Mouse (Mus musculus): ENCODE data around the gene Krtap28-10.

Gene Krtap28-10

DNA sequence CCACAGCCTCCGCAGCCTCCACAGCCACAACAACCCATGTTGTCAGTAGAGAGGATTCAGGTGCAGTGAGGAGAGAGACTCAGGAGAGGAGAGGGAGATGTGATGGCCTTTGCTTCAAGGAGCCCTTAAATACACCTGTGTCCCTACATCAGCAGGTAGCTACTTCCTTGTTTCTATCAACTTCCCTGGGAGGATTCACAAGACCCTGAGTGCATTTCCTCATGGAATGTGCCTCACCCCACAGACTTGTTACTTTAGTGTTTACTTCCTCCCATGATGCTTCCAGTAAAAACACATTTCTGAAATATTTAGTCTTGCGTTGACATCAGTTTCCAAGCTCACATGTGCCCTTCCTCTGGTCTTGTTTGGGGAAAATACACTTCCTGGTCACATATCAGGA is at the start of gene Krtap28-10:
Gene Krtap28-10, minus strand, starts transcription at position 101 of the 400 bp plus-strand sequence.
- in situ Hi-C loops (cut with MboI, MseI), result no loop called here

DNA sequence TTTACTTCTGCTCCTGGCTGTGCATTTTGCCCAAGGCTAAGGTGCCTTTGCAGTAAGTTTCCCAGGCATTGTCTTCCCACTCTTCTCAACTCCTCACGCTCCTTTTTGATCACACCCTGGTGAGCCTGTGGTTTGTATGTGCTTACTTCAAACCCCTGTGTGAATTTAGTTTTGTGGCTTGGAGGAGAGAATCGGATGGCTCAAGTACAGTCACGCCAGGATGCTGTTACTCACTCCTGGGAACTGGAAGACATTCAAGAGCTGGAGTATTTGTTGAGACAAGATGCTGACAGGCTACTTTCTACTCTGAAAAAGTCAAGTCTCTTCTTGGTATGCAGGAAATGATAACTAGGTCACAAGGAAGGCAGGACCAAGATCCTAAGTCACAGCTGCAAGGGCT is 49.0 kb upstream of the Krtap28-10 start:
- in situ Hi-C loops (cut with MboI, MseI), result no loop called here

DNA sequence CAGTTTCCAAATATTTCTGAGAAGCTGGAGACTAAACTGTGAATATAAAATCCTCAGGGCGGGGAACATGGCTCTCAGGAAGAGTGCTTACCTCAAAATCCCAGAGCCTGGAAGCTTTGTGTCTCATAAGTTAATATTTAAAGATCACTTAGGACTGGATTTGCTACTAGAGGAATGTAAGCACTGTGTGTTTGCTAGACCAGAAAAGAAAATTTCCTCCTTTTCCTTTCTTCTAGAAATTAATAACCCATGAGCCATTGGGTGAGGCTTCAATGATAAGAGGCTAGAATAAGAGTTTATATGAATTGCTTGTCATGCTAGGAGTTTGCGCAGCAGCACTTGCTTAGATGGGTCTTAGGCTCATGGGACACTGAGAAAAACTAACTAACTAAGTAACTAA is 42.5 kb upstream of the Krtap28-10 start:
- in situ Hi-C loops (cut with MboI, MseI), result loop anchor here in 1 of 2 experiments (5.0 kb wide), 1 partner anchor 638 kb away; no protein-coding TSS in a partner anchor

DNA sequence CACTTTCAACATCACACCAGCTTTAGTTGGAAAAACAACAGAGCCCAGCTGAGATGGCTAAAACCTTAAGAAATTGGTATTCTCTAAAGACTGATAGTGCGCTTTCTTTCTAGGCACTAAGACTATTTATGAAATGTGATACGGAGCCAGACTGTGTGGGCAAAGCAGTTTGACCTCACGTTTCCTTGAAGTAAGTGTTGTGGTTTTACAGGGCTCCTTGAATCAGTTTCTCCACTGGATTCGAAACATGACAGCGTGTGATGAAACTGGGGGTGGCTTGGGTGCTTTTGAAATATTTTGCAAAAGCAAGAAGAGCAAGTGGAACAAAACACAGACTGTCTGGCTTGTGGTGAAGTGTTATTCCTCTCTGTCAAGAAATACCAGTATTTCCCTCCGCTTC is 34.7 kb upstream of the Krtap28-10 start:
- in situ Hi-C loops (cut with MboI, MseI), result no loop called here

DNA sequence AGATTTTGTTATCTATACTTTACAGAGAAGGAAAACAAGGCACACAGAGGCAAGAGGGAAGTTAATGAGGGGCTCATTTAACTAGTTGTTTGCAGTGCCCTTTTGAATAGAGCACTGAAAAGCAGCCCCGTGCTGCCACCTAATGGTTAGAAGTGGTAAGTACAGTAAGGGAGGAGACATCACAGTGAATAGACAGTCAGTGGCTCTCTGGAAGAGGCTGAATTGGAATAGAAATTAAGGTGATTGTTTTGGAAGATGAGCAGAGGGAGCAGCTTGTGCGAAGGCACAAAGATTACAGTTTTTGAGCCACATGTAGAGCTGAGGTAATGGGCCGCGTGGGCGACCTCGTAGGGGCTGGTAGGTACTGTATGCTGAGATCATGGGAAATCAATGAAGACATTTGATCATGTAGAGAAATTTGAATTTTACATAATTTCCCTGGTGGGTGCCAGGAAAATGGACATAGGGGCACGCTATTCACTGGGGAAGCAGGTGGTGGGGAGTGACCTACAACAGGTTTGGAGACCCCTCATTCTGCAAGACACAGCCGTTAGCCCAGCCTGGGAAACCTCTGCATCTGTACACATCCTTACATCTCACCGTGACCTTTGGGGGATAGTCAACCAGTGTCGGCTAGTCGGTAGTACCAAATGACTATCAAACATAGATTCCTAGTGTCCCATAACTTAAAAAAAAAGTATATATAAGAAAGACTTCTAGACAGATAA is 34.1 kb upstream of the Krtap28-10 start:
- in situ Hi-C loops (cut with MboI, MseI), result no loop called here

DNA sequence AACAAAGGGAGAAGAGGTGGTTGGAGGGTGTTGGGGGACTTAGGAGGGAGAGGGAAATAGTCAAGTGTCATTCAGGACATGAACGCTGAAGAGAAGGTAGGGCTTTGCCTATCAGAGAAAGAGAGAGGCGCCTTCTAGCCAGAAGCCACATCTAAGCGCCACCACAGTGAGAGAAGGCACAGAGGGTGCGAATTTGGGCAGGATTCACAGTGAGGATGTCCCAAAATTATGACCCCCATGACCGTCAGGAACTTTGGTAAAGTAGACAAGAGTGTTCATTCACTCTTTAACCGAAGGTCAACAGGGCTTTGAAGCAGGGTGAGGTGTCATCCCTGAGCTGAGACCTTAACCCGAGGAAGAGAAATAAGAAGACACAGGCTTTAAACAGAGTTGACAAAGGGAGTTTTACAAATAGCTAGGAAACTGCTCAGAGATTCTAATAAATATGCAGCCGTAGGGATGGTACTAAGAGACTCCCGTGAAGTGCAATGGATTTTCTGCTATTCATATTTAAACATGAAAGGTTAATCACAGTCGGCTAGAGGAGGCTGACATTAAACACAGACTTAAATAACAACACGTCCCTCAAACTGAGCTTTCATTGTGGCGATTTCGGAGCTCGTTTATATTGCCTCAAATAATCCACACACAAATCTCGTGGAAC is 33.4 kb upstream of the Krtap28-10 start:
- in situ Hi-C loops (cut with MboI, MseI), result no loop called here

DNA sequence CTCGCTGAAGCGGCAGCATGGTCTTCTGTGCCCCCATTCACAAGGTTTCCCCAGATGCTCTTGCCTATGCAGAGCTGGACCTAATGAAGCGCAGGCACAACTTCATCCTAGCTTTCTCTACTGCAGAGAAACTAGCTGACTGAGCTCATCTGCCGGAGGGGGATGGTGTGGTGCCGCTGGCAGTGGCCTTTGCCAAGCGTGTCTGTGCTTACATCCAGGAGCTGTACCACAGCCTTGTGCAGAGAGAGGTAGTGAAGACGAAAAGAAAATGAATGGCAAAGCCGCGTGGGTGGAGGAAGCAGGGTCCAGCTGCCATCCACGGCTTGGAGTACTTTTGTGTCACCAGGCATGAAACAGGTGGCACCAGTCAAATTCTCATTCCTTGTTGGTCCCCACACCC is 24.9 kb upstream of the Krtap28-10 start:
- in situ Hi-C loops (cut with MboI, MseI), result loop anchor here (10.0 to 25.0 kb wide), 2 partner anchors 282 to 645 kb away; no protein-coding TSS in a partner anchor

DNA sequence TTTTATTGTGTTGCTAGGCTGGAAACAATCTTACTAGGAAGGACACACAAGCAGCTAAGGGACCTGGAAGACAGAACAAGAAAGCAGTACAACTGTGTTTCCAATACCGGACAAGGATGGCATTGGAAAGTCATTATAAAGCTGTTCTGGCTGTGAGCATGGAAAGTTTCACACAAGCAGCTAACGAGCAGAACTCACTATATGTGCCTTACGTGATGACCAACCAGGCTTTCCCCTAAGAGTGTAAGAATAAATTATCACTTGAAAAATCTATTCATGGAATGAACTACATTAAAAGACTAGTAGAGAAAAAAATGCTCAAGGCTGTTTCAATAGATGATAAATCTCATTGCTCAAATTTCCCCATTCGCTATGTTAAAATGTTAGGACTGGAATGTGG is 24.3 kb upstream of the Krtap28-10 start:
- in situ Hi-C loops (cut with MboI, MseI), result loop anchor here (10.0 to 25.0 kb wide), 2 partner anchors 282 to 646 kb away; no protein-coding TSS in a partner anchor

DNA sequence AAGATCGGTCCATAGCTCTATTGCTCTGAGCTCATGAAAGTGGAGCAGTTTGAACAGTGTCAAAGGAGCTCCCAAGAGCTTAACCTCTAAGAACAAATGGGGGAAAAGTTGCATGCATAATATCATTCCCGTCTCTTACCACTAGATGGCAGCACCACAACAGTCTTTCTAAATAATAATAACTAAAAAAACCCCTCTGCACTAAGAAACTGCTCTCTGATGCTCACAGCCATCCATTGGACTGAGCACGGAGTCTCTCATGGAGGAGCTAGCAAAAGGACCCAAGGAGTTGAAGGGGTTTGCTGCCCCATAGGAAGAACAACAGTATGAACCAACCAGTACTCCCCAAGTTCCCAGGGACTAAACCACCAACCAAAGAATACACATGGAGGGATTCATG is 22.6 kb upstream of the Krtap28-10 start:
- in situ Hi-C loops (cut with MboI, MseI), result loop anchor here (5.0 to 25.0 kb wide), 3 partner anchors 112 to 647 kb away; no protein-coding TSS in a partner anchor

DNA sequence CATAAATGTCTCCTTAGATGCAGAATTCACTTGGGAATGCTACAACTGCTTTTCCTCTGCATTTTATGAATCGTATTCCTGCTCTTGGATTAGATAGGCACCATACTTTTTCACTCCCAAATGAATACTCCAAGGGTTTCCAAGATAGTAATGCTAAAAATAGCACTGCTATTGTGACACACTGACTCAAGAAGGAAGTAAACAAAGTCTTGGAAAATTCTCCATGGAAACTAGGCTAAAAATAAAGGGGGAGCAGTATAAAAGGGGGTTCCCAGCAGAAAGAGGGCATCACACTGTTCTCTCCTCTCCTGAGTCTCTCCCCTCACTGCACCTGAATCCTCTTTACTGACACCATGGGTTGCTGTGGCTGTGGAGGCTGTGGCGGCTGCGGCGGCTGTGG is 18.4 kb upstream of the Krtap28-10 start, which contains the start of gene Krtap28-13:
Gene Krtap28-13, plus strand, starts transcription at position 288 of the 400 bp plus-strand sequence.
- in situ Hi-C loops (cut with MboI, MseI), result loop anchor here (5.0 to 25.0 kb wide), 3 partner anchors 117 to 652 kb away; no protein-coding TSS in a partner anchor

DNA sequence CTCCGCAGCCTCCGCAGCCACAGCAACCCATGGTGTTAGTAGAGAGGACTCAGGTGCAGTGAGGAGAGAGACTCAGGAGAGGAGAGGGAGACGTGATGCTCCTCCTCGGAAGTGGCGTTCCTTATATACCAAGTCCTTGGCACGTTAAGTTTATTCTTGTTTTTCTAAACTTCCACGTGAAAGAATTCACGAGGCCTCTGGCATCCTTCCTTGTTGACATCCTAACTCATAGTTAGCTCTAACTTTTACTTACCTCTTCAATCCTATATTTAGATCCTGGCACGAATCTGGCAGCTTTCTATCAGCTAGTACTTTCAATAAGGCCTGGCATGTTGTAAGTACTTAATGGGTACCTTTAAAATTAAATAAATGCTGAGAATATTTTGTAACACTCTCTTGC is 17.0 kb upstream of the Krtap28-10 start, which contains the start of gene A030005K14Rik:
Gene A030005K14Rik, minus strand, starts transcription at position 101 of the 400 bp plus-strand sequence.
- in situ Hi-C loops (cut with MboI, MseI), result loop anchor here in 1 of 2 experiments (25.0 kb wide), 1 partner anchor 653 kb away; no protein-coding TSS in a partner anchor

DNA sequence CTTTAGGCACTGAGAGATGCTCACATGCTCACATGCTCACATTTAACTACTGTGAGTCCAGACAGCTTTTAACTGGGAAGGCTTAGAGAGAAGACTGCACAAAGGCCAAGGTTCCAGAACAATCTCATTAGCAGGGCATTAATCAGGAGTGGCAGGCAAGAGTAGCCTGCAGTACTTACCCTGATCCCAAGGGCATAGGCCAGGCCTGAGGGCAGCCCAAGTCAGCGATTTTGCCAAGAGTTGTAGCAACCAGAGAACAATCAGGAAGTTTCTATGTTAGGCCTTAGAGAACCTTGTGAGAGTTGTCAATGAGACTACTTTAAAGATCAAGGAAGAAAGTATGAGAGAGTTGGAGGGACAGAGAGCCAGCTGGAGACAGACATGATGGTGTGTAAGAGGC is 16.2 kb upstream of the Krtap28-10 start:
- in situ Hi-C loops (cut with MboI, MseI), result loop anchor here in 1 of 2 experiments (25.0 kb wide), 1 partner anchor 654 kb away; no protein-coding TSS in a partner anchor

DNA sequence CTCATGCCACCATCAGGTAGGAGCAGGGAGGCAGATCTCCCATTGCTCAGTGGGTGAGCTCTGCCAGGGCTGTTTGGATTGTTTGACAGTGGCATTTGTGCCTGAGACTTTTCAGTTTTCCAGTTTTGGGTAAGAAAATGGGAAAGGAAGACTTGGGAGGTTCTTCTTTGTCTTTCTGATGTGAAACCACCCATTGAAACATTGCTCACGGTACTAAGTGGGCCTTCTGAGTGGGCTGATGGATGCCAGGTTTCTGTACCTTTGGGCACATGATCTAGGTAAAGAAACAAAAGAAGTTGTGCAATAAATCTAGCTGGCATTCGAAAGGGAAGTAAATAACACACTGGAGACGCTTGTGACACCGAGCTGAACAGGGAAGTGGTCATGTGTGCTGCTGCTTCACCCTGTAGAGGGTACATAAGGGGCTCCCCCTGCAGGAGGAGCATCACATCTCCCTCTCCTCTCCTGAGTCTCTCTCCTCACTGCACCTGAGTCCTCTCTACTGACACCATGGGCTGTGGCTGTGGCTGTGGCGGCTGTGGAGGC is 2.7 kb upstream of the Krtap28-10 start, which contains the start of gene Gm47969:
Gene Gm47969, plus strand, starts transcription at position 51 of the 546 bp plus-strand sequence.
- in situ Hi-C loops (cut with MboI, MseI), result no loop called here

DNA sequence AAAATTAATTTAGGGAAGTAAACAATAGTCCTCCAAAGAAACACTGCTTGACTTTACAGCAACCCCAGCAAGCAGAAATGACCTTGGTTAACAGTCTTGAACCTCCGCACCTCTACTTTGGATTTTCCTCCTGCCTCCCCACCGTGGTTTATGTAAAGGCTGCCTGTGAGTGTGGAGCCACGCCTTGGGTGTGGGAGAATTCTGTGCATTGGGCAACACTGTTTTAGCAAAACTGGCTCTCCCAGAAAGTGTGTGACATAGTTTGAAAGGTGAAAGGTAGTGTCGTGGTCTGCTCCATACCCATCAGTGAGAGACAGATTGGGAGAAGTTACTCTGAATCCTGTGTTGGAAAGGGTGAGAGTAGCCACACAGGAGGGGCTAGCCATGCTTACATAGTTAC is 3.2 kb downstream of the Krtap28-10 start:
- in situ Hi-C loops (cut with MboI, MseI), result loop anchor here in 1 of 2 experiments (10.0 kb wide), 1 partner anchor 1954 kb away; no protein-coding TSS in a partner anchor

DNA sequence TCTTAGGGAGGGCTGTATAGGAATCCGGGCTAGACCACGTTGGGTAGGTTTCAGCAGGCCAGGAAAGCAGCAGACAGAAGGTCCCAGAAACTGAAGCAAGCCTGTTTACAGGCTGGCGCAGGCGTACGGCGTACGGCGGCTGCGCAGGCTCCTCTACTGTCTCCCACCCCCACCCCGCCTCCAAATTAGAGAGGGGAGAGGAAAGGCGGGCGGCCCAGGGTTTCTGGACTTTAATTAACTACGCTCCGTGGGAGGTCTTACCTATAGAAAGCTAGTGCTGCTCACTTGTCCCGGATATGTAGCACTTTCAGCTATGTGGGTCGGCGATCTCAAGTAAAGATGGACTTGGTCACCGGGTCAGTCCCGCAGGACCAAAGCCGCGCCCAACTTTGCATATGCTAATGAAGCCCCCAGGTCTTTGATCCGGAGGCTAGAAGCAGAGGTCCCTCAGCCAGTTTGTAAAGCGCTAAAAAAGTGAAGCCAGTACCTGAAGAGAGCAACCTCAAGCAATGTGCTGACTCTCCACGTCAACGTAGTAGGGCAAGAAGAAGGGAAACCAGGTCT is 4.1 kb downstream of the Krtap28-10 start, which contains the start of gene Slc19a3:
Gene Slc19a3, minus strand, starts transcription at position 340 of the 564 bp plus-strand sequence.
- in situ Hi-C loops (cut with MboI, MseI), result loop anchor here in 1 of 2 experiments (10.0 kb wide), 1 partner anchor 1953 kb away; no protein-coding TSS in a partner anchor

DNA sequence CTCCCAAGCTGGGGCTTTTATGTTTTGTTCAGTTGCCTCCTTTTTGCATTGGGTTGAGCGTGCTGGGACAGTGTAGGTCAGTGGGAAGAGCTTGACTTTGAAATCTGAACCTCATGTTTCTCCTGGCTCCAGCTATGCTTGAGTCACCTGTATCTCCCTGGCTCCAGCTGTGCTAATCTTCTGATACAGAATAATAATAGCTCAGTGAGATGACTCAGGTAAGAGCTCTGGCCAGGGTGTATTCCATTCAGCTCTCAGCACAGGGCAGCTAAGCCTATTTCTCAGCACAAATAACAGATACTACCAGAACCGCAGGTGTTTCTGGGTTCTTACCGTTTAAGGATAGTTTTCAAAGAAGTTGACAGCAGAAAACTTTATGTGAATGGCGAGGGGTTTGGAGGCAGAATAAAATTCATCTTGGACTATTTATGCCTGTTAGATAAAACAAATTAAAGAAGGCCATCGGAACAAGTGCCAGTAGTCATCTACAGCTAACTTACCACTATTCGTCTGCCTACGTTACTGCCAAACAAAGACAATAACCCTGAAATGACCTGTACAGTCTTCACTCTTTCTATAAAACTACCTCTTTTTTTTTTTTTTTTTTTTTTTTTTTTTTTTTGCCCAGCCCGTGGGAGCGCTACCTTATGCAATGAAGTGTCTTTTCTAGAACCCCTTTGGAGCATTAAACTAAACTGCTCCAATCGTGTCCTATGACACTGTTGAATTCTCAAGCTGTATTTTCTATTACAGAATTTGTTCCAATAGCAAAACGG is 5.2 kb downstream of the Krtap28-10 start:
- in situ Hi-C loops (cut with MboI, MseI), result loop anchor here in 1 of 2 experiments (10.0 kb wide), 1 partner anchor 1952 kb away; no protein-coding TSS in a partner anchor

DNA sequence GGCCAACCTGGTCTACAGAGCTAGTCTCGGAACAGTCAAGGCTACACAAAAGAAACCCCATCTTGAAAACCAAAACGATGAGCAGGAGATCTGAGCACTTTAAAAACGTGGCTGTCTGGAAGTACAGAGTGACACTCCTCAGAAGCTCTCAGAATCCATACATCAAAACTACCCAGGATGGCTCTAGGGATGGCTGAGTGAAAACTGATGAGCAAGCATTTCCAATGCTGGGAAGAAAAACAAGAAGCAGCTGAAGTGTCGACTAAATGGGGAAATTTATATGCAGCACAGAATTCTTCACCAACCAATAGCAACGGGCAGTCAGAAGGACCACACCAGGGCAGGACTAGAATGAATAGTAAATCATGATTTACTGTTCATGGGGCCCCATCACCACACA is 7.8 kb downstream of the Krtap28-10 start:
- in situ Hi-C loops (cut with MboI, MseI), result loop anchor here in 1 of 2 experiments (10.0 kb wide), 1 partner anchor 1950 kb away; no protein-coding TSS in a partner anchor

DNA sequence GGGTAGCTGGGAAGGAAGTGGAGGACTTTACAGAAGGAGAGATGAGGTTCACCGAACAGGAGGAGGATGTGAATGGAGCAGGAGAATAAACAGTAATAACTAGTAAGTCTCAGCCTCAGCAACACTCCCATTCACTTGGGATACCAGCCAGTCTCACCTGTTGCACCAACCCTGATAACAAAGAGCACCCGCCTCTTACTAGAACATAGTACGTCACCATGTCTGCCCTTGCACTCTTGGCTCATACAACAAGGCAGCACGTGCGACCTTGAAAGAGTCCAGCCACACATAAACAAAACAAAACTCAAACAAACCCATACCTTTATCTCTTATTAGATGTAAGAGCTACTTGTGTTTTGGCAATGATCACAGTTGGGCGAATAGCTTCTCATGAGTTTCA is 9.8 kb downstream of the Krtap28-10 start:
- in situ Hi-C loops (cut with MboI, MseI), result loop anchor here in 1 of 2 experiments (10.0 kb wide), 1 partner anchor 1948 kb away; no protein-coding TSS in a partner anchor

DNA sequence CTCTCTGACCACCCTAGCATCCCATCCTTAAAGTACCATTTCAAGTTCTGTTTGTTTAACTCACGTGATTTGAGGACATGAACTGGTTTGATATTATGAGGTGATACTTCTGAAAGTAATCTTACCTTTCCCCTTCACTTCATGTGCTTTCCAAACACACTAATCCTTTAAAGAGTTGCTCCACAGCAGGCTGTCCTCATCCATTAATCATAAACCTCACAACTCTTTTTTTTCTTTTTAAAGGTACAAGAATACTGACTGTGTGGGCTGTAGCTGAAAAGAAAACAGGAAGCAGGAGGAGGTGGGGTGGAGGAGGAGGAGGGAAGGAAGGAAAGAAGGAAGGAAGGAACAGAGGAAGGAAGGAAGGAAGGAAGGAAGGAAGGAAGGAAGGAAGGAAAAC is 10.3 kb downstream of the Krtap28-10 start:
- in situ Hi-C loops (cut with MboI, MseI), result loop anchor here in 1 of 2 experiments (10.0 kb wide), 1 partner anchor 1947 kb away; no protein-coding TSS in a partner anchor

DNA sequence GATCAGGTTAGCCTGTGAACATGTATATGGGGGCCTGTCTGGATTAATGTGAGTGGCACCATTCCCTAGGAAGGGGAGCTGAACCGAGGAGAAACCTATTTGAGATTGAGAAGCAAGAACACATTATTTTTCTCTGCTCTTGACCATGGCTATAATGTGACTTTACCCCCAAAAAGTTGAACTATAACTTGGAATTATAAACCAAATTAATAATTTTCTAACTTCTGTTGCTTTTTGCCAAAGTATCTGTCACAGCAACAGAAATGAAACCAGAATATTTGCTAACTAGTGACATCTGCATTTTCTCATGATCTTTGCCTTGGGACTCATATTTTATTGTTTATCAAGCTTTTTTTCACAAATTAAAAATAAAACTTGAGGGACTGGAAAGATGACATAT is 25.7 kb downstream of the Krtap28-10 start:
- in situ Hi-C loops (cut with MboI, MseI), result no loop called here
